Mouse (Mus musculus): ENCODE data around the gene Adam15. TPM values are rescaled to one million over a fixed set of nuclear protein-coding genes. Genes with fewer than 3 reads are reported as not detected.
A peak's percentile ranks its signal among the peaks of the same experiment; 100 is the strongest.

The Adam15 gene
- polyA plus RNA-seq, 1 experiment from 2014 or later = 49.3 TPM

DNA sequence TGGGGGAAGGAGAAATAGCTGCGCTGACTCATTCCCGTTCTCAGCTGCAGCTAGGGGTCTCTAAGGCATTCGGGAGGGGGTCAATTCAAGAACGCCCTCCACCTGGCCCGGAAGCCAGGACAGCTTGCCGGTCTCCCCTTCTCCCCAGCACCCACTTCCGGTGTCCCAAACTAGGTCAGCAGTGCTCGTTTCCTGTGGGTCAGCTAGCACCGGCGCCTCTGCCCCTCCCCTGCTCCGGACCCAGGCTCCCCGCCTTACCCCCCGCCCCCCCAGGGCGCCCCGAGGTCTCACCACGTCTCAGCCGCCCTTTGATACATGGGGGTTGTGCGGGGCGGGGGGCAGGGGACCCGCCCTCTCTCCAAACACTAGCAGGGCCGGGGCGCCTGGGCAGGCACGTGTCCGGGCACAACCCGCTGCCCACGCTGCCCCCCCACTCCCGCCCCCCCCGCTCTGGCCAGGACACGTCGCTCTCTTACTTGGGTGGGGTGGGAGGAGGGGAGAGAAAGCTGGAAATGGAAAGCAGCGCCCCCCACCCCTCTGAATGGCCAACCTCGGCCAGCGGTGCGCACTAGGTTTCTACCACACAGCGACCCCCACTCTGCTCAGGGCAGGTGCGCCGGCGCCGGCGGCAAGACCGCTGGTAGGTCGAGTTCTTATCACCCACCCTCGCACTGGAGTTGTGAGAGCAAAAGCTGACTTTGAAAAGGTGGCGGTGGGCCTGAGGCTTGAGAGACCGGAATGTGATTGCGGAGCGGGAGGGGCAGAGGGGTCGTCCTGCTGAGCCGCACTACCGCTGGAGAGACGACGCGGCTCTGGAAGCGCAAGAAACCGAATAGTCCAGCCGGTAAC, 42.1 kb upstream of the Adam15 start:
- Histone ChIP-seq H3K36me3 (ENCODE audit: control insufficient read depth, insufficient read depth, low read length) (no peaks in the 10 kb centered on the region), H3K9me3 (ENCODE audit: control insufficient read depth, low read length) (no peaks in the 10 kb centered on the region), H3K4me2 (ENCODE audit: low read depth, low read length) (peak overlapping the region; percentile 94), H3K4me1 (ENCODE audit: control insufficient read depth, insufficient read depth, low read length) (peaks cover 49% of the 10 kb centered on the region), H3K4me3 (ENCODE audit: low read length) (peak overlapping the region; percentile 77), H3K27ac (ENCODE audit: low read length) (peak overlapping the region; percentile 99), H3K9ac (ENCODE audit: low read depth, low read length) (peak overlapping the region; percentile 85), H3K27me3 (replicated peaks; ENCODE audit: control insufficient read depth, insufficient read depth, low read length) (no peaks in the 10 kb centered on the region)
- WGBS = under 1% methylated on average over 56 of the region's 56 CpGs
- no peak for ATAC-seq

- H3K27ac ChIP-seq (ENCODE audit: low read length) = peak overlapping the region; percentile 99
- no peaks in the 10 kb centered on the region for H3K36me3 ChIP-seq (ENCODE audit: control insufficient read depth, insufficient read depth, low read length)
- peak overlapping the region; percentile 85 for H3K9ac ChIP-seq (ENCODE audit: low read depth, low read length)
- WGBS = 12% methylated on average over 19 of the region's 19 CpGs
- peak overlapping the region; percentile 77 for H3K4me3 ChIP-seq (ENCODE audit: low read length)
- peak overlapping the region; percentile 94 for H3K4me2 ChIP-seq (ENCODE audit: low read depth, low read length)
- no peaks in the 10 kb centered on the region for H3K27me3 ChIP-seq (replicated peaks; ENCODE audit: control insufficient read depth, insufficient read depth, low read length)
- H3K4me1 ChIP-seq (ENCODE audit: control insufficient read depth, insufficient read depth, low read length) = peaks cover 52% of the 10 kb centered on the region
- no peaks in the 10 kb centered on the region for H3K9me3 ChIP-seq (ENCODE audit: control insufficient read depth, low read length)
- no peak for ATAC-seq
These were observed 41.2 kb upstream of the Adam15 start for GRCm38 (mm10) chr3:89390699-89391662.

DNA sequence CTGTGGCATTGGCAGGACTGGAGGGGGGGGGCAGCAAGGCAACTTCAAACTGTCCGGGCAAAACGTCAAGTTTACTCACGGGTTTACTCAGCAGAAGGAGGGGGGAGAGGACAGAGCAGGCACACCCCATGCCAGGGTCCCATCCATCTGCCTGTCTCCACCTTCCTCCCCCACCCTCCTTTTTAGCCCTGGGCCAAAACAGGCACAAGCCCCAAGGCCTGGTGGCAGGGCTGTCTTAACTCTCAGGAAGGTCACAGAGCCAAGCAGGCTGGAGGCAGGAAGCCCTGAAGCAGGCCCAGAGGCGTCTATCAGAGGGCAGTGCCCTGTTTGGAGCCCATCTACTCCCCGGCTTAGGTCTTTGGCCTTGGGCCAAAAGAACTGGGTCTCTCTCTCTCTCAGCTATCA, 40.3 kb upstream of the Adam15 start:
- no peaks in the 10 kb centered on the region for H3K27me3 ChIP-seq (replicated peaks; ENCODE audit: control insufficient read depth, insufficient read depth, low read length)
- WGBS = 30% methylated on average over 5 of the region's 5 CpGs
- H3K4me1 ChIP-seq (ENCODE audit: control insufficient read depth, insufficient read depth, low read length) = peaks cover 50% of the 10 kb centered on the region
- peak overlapping the region; percentile 85 for H3K9ac ChIP-seq (ENCODE audit: low read depth, low read length)
- H3K9me3 ChIP-seq (ENCODE audit: control insufficient read depth, low read length) = no peaks in the 10 kb centered on the region
- peak overlapping the region; percentile 77 for H3K4me3 ChIP-seq (ENCODE audit: low read length)
- peak overlapping the region; percentile 94 for H3K4me2 ChIP-seq (ENCODE audit: low read depth, low read length)
- no peak for ATAC-seq
- no peaks in the 10 kb centered on the region for H3K36me3 ChIP-seq (ENCODE audit: control insufficient read depth, insufficient read depth, low read length)
- peak overlapping the region; percentile 99 for H3K27ac ChIP-seq (ENCODE audit: low read length)

DNA sequence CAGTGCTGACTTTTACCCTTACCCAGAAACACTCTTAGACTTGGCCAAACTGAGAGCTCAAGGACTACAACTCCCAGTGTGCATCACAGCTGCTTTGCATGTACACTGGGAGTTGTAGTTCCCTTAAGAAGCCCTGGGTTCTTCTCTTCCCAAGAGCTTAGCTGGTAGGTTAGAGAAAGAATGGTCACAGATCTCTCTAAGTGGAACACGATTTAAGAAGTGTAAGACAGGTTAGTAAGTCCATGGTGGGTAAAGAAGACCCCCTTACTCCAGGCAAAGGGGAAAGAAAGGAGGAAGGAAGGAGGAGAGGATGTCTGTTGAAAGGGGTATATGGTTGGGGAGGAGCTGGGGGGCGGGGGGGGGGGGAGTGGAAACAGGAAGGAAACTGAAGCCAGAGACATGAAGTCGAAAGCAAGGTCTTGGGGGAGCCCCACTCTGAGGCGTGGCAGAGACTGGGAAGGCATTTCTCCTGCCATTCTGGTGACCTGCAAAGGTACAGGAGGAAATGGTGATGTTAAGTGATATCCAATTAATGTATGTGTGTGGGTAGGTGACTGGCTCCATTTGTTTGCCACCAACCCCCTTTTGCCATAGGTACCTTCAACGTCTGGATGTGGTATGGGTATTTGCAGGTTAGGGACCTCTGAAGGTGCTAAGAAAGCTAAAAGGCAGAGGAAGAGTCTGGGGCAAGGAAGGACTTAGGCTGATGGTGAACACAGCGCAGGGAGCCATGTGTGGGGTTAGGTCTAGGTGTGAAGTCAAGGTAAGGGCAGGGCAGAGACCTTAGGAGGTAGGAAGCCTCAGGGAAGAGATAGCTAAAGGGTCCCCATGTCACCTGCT, 39.3 kb upstream of the Adam15 start:
- peak overlapping the region; percentile 40 for H3K4me2 ChIP-seq (ENCODE audit: low read depth, low read length)
- peak overlapping the region; percentile 85; the same call in 1 of the 2 replicates for H3K9ac ChIP-seq (ENCODE audit: low read depth, low read length)
- WGBS = 41% methylated on average over 6 of the region's 6 CpGs
- H3K27me3 ChIP-seq (replicated peaks; ENCODE audit: control insufficient read depth, insufficient read depth, low read length) = no peaks in the 10 kb centered on the region
- H3K4me1 ChIP-seq (ENCODE audit: control insufficient read depth, insufficient read depth, low read length) = peaks cover 58% of the 10 kb centered on the region
- H3K36me3 ChIP-seq (ENCODE audit: control insufficient read depth, insufficient read depth, low read length) = 0 out of 2 replicates have a peak, but pooled peaks cover 1% of the 10 kb centered on the region
- H3K27ac ChIP-seq (ENCODE audit: low read length) = peak overlapping the region; percentile 99
- ATAC-seq = peak; percentile 41
- peak overlapping the region; percentile 77; the same call in 1 of the 2 replicates for H3K4me3 ChIP-seq (ENCODE audit: low read length)
- no peaks in the 10 kb centered on the region for H3K9me3 ChIP-seq (ENCODE audit: control insufficient read depth, low read length)

DNA sequence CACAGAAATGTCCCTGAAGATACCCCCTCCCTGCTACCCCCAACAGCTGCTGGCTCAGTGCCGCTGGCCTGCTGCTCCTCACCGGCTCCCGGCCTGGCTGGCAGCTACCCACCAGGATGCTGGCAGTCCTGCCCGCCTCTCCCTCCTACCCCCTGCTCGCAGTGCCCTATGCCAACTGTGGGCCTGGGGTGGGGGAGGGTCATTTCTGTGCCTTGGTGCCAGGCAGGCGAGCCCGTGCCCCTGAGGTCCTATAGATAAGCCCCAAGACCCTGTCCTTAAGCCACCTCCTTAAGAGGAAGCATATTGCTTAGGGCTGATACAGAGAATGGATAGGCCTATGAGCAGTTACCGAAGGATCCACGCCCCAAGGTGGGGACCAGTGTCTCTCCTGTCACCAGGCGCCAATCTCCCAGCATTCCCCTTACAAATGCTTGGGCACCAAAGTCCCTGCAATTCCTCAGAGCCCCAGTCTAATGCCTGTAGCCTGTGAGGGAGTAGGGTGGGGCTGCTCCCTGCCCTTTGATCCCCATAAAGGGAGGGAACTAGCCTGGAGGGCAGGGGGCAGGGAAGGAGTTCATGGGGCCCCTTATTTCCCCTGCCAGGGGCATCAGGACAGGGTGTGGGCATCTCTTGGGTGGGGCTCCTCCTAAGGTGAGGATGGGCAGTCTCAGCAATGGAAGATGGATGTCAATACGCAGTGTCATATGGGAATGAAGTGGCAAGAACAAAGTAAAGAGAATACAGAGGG, 38.5 kb upstream of the Adam15 start:
- Histone ChIP-seq H3K4me2 (ENCODE audit: low read depth, low read length) (peak overlapping the region; percentile 59), H3K36me3 (ENCODE audit: control insufficient read depth, insufficient read depth, low read length) (0 out of 2 replicates have a peak, but pooled peaks cover 2% of the 10 kb centered on the region), H3K9ac (ENCODE audit: low read depth, low read length) (peak overlapping the region; percentile 57; the same call in 1 of the 2 replicates), H3K9me3 (ENCODE audit: control insufficient read depth, low read length) (no peaks in the 10 kb centered on the region), H3K4me3 (ENCODE audit: low read length) (peak overlapping the region; percentile 38), H3K27ac (ENCODE audit: low read length) (peak overlapping the region; percentile 99), H3K27me3 (replicated peaks; ENCODE audit: control insufficient read depth, insufficient read depth, low read length) (no peaks in the 10 kb centered on the region), H3K4me1 (ENCODE audit: control insufficient read depth, insufficient read depth, low read length) (peaks cover 61% of the 10 kb centered on the region)
- 49% methylated on average over 11 of the region's 11 CpGs for WGBS
- ATAC-seq = peak; percentile 85

DNA sequence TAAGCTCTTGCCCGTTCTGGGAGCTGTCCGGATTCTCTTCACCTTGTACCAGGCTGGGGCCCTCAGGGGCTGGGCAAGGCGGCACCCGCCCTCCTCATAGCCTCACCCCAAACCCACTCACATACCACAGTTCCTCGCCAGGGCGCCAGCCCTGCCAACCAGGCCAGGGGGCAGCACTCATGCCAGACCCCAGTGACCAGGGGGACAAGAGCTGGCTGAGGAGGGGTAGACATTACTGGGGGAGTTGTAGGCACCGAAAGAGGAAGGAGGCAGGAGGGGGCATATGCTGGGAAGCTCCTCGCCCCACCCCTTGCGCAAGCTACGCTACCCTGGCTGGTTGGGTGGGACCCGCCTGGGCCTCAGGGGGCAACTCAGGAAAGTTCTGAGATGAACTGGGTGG, 37.8 kb upstream of the Adam15 start:
- H3K9ac ChIP-seq (ENCODE audit: low read depth, low read length) = peak overlapping the region; percentile 57
- H3K4me1 ChIP-seq (ENCODE audit: control insufficient read depth, insufficient read depth, low read length) = peaks cover 61% of the 10 kb centered on the region
- H3K27me3 ChIP-seq (replicated peaks; ENCODE audit: control insufficient read depth, insufficient read depth, low read length) = no peaks in the 10 kb centered on the region
- H3K36me3 ChIP-seq (ENCODE audit: control insufficient read depth, insufficient read depth, low read length) = 0 out of 2 replicates have a peak, but pooled peaks cover 2% of the 10 kb centered on the region
- no peak for ATAC-seq
- H3K9me3 ChIP-seq (ENCODE audit: control insufficient read depth, low read length) = no peaks in the 10 kb centered on the region
- H3K27ac ChIP-seq (ENCODE audit: low read length) = peak overlapping the region; percentile 90
- 67% methylated on average over 11 of the region's 11 CpGs for WGBS
- H3K4me2 ChIP-seq (ENCODE audit: low read depth, low read length) = peak overlapping the region; percentile 59
- H3K4me3 ChIP-seq (ENCODE audit: low read length) = peak overlapping the region; percentile 38

DNA sequence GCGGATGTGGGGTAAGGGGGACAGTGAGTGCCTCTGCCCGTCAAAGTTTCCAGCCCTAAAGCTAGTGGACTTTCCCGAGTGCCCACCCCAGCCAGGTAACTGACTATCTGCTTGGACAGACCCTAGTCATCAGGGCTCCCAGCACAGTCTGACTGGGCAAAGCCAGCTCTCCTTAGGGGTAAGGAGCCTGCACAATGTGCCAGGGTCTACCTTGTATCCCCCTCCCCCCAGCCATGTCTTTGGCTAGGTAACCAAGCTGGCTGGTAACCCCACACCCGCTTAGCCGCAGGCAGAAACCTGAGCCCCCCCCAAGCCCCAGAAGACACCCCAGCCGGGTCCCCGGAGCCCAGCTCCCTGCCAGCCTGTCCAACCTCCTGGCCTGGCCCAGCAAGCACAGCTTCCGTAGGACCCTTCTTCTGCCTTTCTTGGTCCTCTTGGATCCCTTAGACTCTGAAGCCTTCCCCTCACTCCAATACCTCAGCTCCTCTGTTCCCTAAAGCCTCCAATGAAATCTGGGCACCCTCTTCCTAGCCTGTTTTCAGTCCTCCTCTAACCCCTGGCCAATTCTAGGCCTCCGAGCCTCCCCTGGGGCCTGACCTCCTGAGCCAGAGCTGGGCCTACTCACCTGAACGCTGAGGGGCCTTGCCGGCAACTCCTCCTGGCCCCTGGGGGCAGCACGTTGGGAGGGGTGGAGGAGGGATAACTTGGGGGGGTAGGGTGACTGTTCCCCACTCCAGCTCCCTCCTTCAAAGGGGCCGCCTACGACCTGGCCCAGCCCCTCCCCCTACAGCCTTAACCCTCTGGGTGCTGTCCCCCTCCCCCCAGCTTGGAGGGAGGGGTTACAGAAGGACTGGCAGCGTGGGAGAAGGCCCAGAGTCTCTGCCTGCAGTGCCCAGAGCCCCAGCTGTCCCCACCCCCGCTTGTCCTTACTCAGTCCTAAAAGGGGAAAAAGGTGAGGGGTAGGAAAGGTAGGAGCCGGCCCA, 36.9 kb upstream of the Adam15 start:
- H3K27ac ChIP-seq (ENCODE audit: low read length) = peak overlapping the region; percentile 90
- peaks cover 61% of the 10 kb centered on the region for H3K4me1 ChIP-seq (ENCODE audit: control insufficient read depth, insufficient read depth, low read length)
- H3K9ac ChIP-seq (ENCODE audit: low read depth, low read length) = peak overlapping the region; percentile 57
- H3K27me3 ChIP-seq (replicated peaks; ENCODE audit: control insufficient read depth, insufficient read depth, low read length) = no peaks in the 10 kb centered on the region
- 54% methylated on average over 17 of the region's 17 CpGs for WGBS
- H3K36me3 ChIP-seq (ENCODE audit: control insufficient read depth, insufficient read depth, low read length) = 0 out of 2 replicates have a peak, but pooled peaks cover 2% of the 10 kb centered on the region
- peak overlapping the region; percentile 38 for H3K4me3 ChIP-seq (ENCODE audit: low read length)
- no peaks in the 10 kb centered on the region for H3K9me3 ChIP-seq (ENCODE audit: control insufficient read depth, low read length)
- no peak for ATAC-seq
- H3K4me2 ChIP-seq (ENCODE audit: low read depth, low read length) = peak overlapping the region; percentile 59
